In genomic region chr7:141981237-141981636, GRCm38 (mm10) we compare ENCODE assay signal across 16 mouse cellular contexts.
"Had no signal": no experiment of that assay in that cellular context is flagged by ENCODE, and none has a peak within 500 bp of the region (broad histone marks: within the 10 kb centered on the region; RNA-seq: fewer than 3 reads in every experiment).

No protein-coding gene starts in this region.

- H3K4me3 ChIP-seq: neural tube, embryonic 13.5 days; neural tube, embryonic 15.5 days; stomach, embryonic 15.5 days had no signal

- H3K9me3 ChIP-seq: neural tube, embryonic 13.5 days; neural tube, embryonic 15.5 days; stomach, embryonic 15.5 days had no signal

- H3K27me3 ChIP-seq: neural tube, embryonic 13.5 days; neural tube, embryonic 15.5 days; stomach, embryonic 15.5 days had no signal

- H3K4me2 ChIP-seq: neural tube, embryonic 13.5 days; neural tube, embryonic 15.5 days; stomach, embryonic 15.5 days had no signal

- H3K4me1 ChIP-seq: stomach, embryonic 15.5 days had no signal

- H3K36me3 ChIP-seq: stomach, embryonic 15.5 days had no signal

- H3K27ac ChIP-seq: neural tube, embryonic 13.5 days; neural tube, embryonic 15.5 days; stomach, embryonic 15.5 days; stomach, postnatal 0 days had no signal

- DNase-seq: retina, postnatal 1 day; right cerebral cortex, adult 18-20 months; right cerebral cortex, postnatal 14 days; right cerebral cortex, postnatal 25 days; right cerebral cortex, postnatal 4 days; spleen, adult 18-20 months; thymus, adult 18-20 months; thymus, adult 2 months; thymus, postnatal 14 days; thymus, postnatal 25 days; thymus, postnatal 36 days; thymus, postnatal 4 days had no signal

- H3K9ac ChIP-seq: neural tube, embryonic 13.5 days; neural tube, embryonic 15.5 days; stomach, embryonic 15.5 days had no signal
